Comparison of ENCODE assay signal across 28 mouse cellular contexts in the genomic region with DNA sequence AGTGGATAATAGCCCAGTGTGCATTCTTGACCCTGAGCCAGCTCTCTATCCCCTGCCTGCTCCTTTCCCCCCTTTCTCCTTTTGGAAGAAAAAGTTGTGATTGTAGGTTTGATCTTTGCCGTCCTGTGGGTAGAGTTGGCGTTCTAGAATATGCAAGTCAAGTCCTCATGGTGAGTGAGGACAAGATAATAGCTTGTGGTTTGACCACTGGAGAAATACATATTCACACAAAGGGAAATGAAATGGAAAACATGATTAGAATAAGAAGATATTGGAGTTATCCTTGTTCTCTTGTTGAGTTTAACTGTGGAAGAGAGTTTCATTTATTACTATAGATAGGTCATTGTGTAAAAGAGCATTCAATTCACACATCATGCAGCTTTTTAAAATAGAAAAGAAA.
"Had no signal": no experiment of that assay in that cellular context is flagged by ENCODE, and none has a peak within 500 bp of the region (broad histone marks: within the 10 kb centered on the region; RNA-seq: fewer than 3 reads in every experiment).

No protein-coding gene starts in this region.

- H3K27ac ChIP-seq: gastrocnemius, adult 2 months; heart, embryonic 10.5 days; hindbrain, embryonic 10.5 days; hindbrain, embryonic 12.5 days; hindbrain, embryonic 14.5 days; intestine, embryonic 15.5 days; kidney, embryonic 15.5 days; kidney, postnatal 0 days; limb, embryonic 13.5 days; limb, embryonic 15.5 days; liver, embryonic 12.5 days; liver, embryonic 14.5 days had no signal

- H3K27me3 ChIP-seq: heart, embryonic 12.5 days; hindbrain, embryonic 12.5 days; intestine, embryonic 15.5 days; kidney, embryonic 15.5 days; limb, embryonic 13.5 days; limb, embryonic 15.5 days; liver, embryonic 12.5 days had no signal

- H3K4me3 ChIP-seq: gastrocnemius, adult 2 months; heart, embryonic 10.5 days; heart, embryonic 12.5 days; hindbrain, embryonic 10.5 days; hindbrain, embryonic 12.5 days; intestine, embryonic 15.5 days; kidney, embryonic 15.5 days; limb, embryonic 13.5 days; limb, embryonic 15.5 days; liver, embryonic 12.5 days had no signal

- H3K9ac ChIP-seq: heart, embryonic 12.5 days; hindbrain, embryonic 12.5 days; hindbrain, embryonic 14.5 days; intestine, embryonic 15.5 days; kidney, embryonic 15.5 days; limb, embryonic 13.5 days; limb, embryonic 15.5 days; liver, embryonic 12.5 days; liver, embryonic 14.5 days had no signal

- H3K4me1 ChIP-seq: heart, embryonic 10.5 days; heart, embryonic 12.5 days; hindbrain, embryonic 10.5 days; hindbrain, embryonic 12.5 days; intestine, embryonic 15.5 days; kidney, embryonic 15.5 days; limb, embryonic 13.5 days; limb, embryonic 15.5 days; liver, embryonic 12.5 days had no signal

- DNase-seq: gastrocnemius, adult 2 months; gastrocnemius, postnatal 10 days; gastrocnemius, postnatal 25 days; heart, adult 18-20 months; heart, postnatal 10 days; heart, postnatal 4 days; kidney, adult 2 months; kidney, adult 9 months; kidney, postnatal 14 days; kidney, postnatal 36 days; layer of hippocampus, adult 9-11 months; layer of hippocampus, postnatal 36 days; left cerebral cortex, postnatal 4 days had no signal

- H3K36me3 ChIP-seq: heart, embryonic 10.5 days; heart, embryonic 12.5 days; hindbrain, embryonic 10.5 days; hindbrain, embryonic 12.5 days; intestine, embryonic 15.5 days; kidney, embryonic 15.5 days; limb, embryonic 13.5 days; limb, embryonic 15.5 days had no signal

- H3K9me3 ChIP-seq: heart, embryonic 10.5 days; heart, embryonic 12.5 days; hindbrain, embryonic 10.5 days; hindbrain, embryonic 12.5 days; intestine, embryonic 15.5 days; kidney, embryonic 15.5 days; limb, embryonic 13.5 days; limb, embryonic 15.5 days; liver, embryonic 12.5 days had no signal

- H3K4me2 ChIP-seq: heart, embryonic 12.5 days; hindbrain, embryonic 12.5 days; hindbrain, embryonic 14.5 days; intestine, embryonic 15.5 days; kidney, embryonic 15.5 days; limb, embryonic 13.5 days; limb, embryonic 15.5 days; liver, embryonic 12.5 days had no signal

- ATAC-seq: hindbrain, embryonic 16.5 days; inflammation-experienced regulatory T-cells, adult 6 months; intestine, embryonic 15.5 days; intestine, postnatal 0 days; liver, embryonic 12.5 days had no signal
